Mouse (Mus musculus) retina, adult 2 months (tissue): ENCODE data around the gene Hist2h3c2.
"Not testable (repeated sequence)": the region's sequence is repeated elsewhere in the genome, so short reads cannot be mapped to it uniquely, and the experiment has no call there.

Experiments used
- DNase-seq: peaks from one replicate; pipeline ENCODE4 v3.0.0-alpha.2; 2012; ENCODE audit warnings: low read depth, low spot score

Gene Hist2h3c2

GRCm38 (mm10) chr3:96236834-96237334, 2.0 kb downstream of the Hist2h3c2 start:
- DNase-seq = no peak

DNA sequence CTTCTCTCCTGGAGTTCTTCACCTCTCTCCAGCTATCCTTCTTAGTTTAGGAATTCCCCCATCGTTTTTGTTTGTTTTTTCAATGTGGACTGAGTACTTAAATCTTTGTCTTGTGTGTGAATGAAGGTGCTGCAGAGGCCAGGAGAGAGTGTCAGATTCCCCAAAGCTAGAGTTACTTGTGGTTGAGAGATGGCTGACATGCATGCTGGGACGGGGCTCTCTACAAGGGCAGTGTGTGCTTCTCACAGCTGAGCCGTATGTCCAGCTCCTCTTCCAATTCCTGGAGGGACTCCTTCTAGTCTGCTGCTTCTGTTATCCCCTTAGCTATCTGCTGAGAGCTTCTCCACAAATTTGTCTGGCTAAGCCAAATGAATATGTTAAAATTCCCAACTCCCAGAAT, 3.1 kb downstream of the Hist2h3c2 start:
- DNase-seq = no peak

DNA sequence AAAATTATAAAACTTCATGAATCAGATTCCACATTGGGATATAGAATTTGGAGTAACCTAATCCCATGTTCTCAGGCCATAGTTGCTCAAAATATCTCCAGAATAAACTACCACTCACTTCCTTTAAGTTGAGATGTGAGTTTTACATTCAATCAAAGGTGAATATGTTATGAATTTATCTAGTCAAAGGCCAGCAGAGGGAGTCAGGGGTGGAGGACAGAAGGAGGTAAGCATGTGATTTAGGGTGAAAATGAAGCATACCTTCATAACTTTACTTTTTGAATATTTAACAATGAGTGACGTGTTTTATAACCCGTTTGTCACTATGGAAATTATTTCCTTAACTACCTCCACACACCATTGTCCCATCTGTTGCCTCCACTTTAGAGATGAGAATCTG, 4.0 kb downstream of the Hist2h3c2 start:
- DNase-seq = no peak

GRCm38 (mm10) chr3:96231758-96232120, 7.2 kb downstream of the Hist2h3c2 start:
- DNase-seq = no peak

DNA sequence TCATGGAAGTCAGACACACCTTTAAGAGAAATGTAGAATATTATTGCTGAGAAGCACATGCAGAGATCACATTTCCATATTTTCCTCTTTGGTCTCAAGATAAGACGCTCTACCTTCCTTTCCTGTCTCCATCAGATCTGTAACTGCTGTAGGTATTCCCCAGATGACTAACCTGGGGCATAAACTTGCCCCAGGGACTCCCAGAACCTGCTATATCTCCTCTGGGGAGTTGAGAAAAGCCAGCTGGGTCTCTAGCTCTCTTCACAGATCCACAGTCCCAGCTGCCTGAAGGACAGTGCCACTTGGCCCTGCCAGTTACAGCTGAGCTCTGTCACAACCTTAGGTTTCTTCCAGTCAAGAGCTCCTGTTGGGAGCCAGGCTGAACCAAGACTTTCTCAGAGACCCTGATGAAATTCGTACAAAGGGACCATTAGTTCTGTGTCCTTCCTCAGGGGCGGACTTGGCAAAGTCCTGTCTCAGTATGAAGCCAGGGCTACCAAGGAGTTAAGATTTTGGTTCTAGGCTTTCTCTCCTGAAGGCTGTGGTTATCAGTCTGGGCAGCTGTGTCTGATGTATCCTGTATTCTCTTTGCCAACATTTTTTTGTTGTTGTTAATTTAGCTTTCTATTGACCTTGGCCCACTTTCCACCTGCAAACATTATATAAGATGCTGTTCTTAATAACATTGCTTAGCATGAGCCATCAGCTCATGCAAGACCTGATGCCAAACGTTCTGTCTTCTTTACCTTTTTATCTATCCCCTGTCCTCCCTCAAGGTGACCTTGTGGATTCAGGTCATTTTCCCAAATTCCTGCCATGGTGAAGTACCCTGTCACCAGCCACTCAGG, 7.8 kb downstream of the Hist2h3c2 start:
- DNase-seq = no peak

DNA sequence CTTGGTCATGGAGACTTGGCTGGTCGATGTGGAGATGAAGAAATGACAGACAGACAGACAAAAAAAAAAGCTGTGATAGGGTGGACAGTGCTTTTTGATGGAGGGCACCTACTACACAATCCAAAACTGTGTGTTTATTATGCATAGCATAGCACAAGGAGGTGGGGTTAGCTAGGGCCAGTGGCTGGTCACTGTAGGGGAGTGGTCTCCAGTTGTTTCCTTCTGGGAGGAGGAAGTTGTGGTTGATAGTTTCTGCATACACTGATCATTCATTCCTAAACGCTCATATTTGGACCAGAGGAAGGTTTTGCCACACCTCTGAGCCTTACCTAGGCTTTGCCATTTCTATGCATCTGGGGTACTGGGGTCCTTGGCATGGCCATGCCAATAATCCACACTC, 8.5 kb downstream of the Hist2h3c2 start:
- DNase-seq = no peak

DNA sequence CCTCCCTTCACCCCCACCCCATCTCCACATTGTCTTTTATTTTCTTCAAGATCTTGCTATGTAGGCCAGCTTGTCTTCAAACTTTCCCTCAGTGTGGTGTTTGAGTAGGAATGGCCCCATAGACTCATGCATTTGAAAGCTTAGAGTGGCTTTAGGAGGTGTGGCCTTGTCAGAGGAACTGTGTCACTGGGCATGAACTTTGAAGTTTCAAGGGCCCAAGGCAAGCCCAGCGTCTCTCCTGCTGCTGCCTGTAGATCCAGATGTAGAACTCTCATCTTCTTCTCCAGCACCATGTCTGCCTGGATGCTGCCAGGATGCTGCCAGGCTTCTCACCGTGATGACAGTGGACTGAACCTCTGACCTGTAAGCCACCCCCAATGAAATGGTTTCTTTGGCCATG, 10.1 kb downstream of the Hist2h3c2 start:
- no peak for DNase-seq

- DNase-seq = no peak
Observed at GRCm38 (mm10) chr3:96226695-96227648, 12.0 kb downstream of the Hist2h3c2 start.

DNA sequence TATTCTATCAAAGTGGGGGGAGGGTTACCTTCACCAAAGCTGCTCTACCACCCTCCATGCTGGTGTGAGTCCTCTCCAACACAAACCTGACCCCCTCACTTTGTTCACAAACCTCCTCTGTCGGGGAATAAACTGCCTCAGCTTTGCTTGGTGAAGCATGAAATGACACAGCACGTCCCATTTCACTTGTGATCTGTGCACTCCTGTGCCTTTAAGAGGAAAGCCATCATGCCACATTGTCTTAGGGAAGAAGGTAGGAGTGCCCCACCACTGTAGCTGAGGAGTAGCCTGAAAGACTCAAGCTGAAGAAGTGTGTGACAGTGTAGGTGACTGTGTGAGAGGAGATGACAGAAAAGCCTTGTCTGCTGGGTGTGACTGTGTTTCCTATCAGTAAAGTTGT, 13.5 kb downstream of the Hist2h3c2 start:
- no peak for DNase-seq

DNA sequence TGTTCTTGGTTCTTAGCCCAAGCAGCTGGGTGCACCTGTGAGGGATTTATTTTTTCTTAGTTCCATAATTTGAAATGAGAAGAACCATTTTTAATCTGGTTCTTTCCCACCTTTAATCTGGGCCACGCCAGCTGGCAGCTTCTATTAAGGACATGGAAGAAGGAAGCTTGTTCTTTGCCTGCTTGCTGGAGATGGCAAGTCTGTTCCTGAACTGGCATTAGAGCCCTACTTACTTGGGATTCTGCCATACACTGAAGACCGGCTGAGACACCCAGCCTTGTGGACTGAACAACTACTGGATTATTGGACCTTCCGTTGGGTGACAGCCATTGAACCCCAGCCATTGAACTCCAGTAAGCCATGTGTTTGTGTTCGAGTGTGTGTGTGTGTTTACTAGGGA, 16.2 kb downstream of the Hist2h3c2 start:
- DNase-seq = no peak

DNA sequence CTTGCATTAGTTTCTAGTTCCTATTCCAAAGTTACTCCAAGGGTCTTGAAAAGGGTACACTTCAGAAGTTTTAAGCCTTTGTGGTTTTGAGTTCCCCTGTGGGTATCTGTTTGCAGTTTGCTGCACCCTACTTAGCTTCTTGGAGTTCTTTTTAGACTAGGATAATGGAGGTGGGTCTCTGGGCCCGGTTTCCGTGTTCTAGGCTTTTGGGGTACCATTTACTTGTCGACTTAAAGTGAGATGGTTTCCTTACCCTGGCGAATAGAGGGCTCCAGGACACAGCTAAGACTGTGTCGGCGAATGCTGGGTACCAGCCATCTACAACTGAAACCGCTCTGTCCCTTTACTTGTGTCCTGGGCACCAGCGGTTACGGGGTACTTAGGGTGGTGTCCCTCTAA, 17.3 kb downstream of the Hist2h3c2 start:
- DNase-seq = no peak

- no peak for DNase-seq
Observed at GRCm38 (mm10) chr3:96220765-96221639, 17.9 kb downstream of the Hist2h3c2 start, which contains the start of the genes Hist2h2ac and Hist2h2be. Gene Hist2h2ac, minus strand, starts transcription at chr3:96220880. Gene Hist2h2be, plus strand, starts transcription at chr3:96221119.

GRCm38 (mm10) chr3:96220131-96220764, 18.7 kb downstream of the Hist2h3c2 start:
- not testable (repeated sequence) for DNase-seq

DNA sequence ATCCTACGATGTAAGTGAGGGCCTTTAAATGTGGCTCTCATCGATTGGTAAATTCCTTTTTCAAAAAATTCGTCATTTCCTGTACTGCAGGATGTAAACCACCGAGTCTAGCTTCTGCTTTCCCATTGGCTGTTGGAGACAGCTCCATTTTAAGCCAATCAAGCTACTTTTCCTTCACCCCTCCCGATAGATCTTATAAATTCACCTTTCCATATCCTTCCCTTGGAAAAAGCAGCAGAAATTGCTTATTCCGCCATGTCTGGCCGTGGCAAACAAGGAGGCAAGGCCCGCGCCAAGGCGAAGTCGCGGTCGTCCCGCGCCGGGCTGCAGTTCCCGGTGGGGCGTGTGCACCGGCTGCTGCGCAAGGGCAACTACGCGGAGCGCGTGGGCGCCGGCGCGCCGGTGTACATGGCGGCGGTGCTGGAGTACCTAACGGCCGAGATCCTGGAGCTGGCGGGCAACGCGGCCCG, 19.2 kb downstream of the Hist2h3c2 start, which contains the start of the genes Bola1 and Hist2h2ab:
Gene Bola1 (minus strand): TSS at position 49 of the 470 bp plus-strand sequence.
Gene Hist2h2ab (plus strand): TSS at position 205 of the 470 bp plus-strand sequence.
- DNase-seq = no peak

DNA sequence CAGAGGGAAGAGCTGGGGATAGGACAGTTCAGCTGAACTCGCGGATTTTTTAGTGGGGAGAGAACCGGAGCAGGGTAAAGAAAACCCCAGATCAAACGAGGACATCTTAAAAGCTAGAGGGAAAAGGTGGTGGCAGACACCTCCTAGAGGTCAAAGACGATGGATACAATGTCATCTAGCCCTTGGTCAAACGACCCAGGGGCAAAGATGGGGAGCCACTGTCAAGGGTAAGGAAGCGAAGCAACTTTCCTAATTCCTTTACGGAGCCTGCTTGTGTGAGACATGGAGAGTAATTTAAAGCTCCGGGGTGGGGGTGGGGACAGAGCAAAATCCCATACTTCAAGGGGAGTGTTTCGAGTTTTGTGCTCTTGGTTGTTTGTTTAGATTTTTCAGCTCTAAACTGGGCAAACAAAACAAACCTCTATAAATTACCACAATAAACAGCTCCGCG, 19.7 kb downstream of the Hist2h3c2 start:
- DNase-seq = no peak

- DNase-seq = no peak
Observed at GRCm38 (mm10) chr3:96209242-96209641, 29.7 kb downstream of the Hist2h3c2 start.

GRCm38 (mm10) chr3:96207819-96208218, 31.1 kb downstream of the Hist2h3c2 start:
- DNase-seq = no peak

DNA sequence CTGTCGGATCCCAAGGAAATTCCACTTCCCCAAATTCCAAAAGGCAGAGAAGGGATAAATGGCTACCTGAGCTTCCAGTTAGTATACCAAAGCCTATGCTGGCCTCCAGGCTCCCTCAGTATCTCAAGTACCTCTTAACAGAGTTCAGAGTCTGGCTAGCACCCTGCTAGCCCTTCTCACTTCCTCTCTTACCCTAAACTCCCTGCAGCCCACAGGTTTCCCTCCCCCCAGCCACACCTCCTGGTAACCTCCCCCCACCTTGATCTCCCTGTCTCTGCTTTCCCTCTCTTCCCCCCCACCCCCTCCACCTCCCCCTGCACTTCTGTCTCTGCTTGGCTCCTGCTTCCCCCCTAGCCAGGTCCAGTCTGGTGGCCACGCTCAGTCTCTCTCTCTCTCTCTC, 39.2 kb downstream of the Hist2h3c2 start:
- DNase-seq = no peak

DNA sequence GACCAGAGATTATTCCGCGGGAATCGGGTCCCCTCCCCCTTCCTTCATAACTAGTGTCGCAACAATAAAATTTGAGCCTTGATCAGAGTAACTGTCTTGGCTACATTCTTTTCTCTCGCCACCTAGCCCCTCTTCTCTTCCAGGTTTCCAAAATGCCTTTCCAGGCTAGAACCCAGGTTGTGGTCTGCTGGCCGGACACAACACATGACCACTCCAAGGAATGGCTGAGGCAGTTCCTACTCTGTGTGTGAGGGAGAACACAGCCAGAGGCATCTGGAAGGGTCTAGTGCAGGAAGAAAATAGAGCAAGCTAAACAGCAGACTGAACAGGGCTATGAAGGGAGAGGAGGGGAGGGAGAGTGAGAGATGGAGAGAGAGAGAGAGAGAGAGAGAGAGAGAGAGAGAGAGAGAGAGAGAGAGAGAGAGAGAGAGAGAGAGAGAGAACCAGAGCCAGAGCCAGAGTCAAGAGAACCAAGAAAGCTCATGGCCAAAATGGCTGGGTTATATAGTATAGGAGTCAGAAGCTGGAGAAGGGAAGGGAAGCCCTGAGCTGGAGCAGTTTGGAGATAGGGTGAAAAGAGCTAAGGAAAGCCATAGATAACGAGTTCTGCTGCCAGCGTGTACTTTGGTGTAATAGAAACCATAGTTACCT, 40.2 kb downstream of the Hist2h3c2 start:
- not testable (repeated sequence) for DNase-seq

GRCm38 (mm10) chr3:96198181-96198580, 40.7 kb downstream of the Hist2h3c2 start:
- DNase-seq = no peak
